Comparison of ENCODE assay signal across 27 mouse cellular contexts in genomic region chr13:58163343-58163742, GRCm38 (mm10).
"Had no signal": no experiment of that assay in that cellular context is flagged by ENCODE, and none has a peak within 500 bp of the region (broad histone marks: within the 10 kb centered on the region; RNA-seq: fewer than 3 reads in every experiment).

No protein-coding gene starts in this region.

- H3K4me1 ChIP-seq: heart, embryonic 15.5 days; liver, embryonic 13.5 days had no signal

- DNase-seq: gastrocnemius, adult 2 months; gastrocnemius, postnatal 10 days; gastrocnemius, postnatal 25 days; heart, adult 2 months; heart, postnatal 14 days; heart, postnatal 36 days; kidney, adult 11 months; kidney, adult 2 months; kidney, adult 9 months; kidney, postnatal 14 days; kidney, postnatal 36 days; layer of hippocampus, adult 9-11 months; layer of hippocampus, postnatal 36 days; left cerebral cortex, postnatal 4 days; liver; liver, embryonic 13.5 days had no signal

- H3K4me3 ChIP-seq: gastrocnemius, adult 2 months; heart, adult 2 months; heart, embryonic 13.5 days; heart, embryonic 15.5 days; hindbrain, embryonic 13.5 days; hindbrain, embryonic 15.5 days; kidney, embryonic 15.5 days; limb, embryonic 12.5 days; liver, embryonic 13.5 days had no signal

- H3K27ac ChIP-seq: gastrocnemius, adult 2 months; heart, adult 2 months; heart, embryonic 13.5 days; heart, embryonic 15.5 days; hindbrain, embryonic 13.5 days; hindbrain, embryonic 15.5 days; hindbrain, postnatal 0 days; kidney, embryonic 15.5 days; kidney, postnatal 0 days; limb, embryonic 12.5 days; liver, embryonic 13.5 days had no signal

- H3K4me2 ChIP-seq: heart, embryonic 11.5 days; heart, embryonic 13.5 days; heart, embryonic 15.5 days; hindbrain, embryonic 13.5 days; hindbrain, embryonic 15.5 days; kidney, embryonic 15.5 days; limb, embryonic 12.5 days; liver, embryonic 11.5 days; liver, embryonic 13.5 days had no signal

- H3K9me3 ChIP-seq: heart, embryonic 13.5 days; hindbrain, embryonic 15.5 days; kidney, embryonic 15.5 days; liver, embryonic 13.5 days had no signal

- H3K9ac ChIP-seq: heart, embryonic 13.5 days; heart, embryonic 15.5 days; hindbrain, embryonic 13.5 days; hindbrain, embryonic 15.5 days; kidney, embryonic 15.5 days; limb, embryonic 12.5 days; liver, embryonic 13.5 days had no signal

- ATAC-seq: hindbrain, postnatal 0 days; intestine, embryonic 16.5 days had no signal

- H3K27me3 ChIP-seq: heart, embryonic 13.5 days; heart, embryonic 15.5 days; hindbrain, embryonic 13.5 days; hindbrain, embryonic 15.5 days; kidney, embryonic 15.5 days; limb, embryonic 12.5 days; liver, embryonic 13.5 days had no signal
